In the genomic region with DNA sequence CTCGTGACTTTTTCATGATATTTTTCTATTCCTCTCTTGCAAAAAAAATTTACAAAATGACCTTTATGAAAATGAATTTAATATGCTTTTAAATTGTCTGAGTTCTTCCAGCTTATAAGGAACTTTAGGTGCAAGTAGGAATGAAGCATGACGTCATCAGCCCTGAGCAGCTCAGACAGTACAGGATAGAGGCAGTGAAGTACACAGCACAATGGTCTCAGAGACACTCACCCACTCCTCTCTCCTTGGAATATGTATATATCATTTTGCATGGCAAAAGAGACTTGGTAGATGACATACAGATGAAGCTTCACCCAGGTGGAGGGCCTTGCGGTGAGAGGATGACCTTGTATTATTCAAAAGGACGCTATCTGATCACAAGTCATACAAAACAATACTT, we compare ENCODE assay signal across 22 mouse cellular contexts.
"Had no signal": no experiment of that assay in that cellular context is flagged by ENCODE, and none has a peak within 500 bp of the region (broad histone marks: within the 10 kb centered on the region; RNA-seq: fewer than 3 reads in every experiment).

No protein-coding gene starts in this region.

- H3K9ac ChIP-seq: intestine, embryonic 15.5 days; limb, embryonic 13.5 days; liver, embryonic 12.5 days; liver, embryonic 15.5 days; lung, embryonic 15.5 days; neural tube, embryonic 12.5 days; neural tube, embryonic 15.5 days had no signal

- H3K9me3 ChIP-seq: intestine, embryonic 15.5 days; limb, embryonic 10.5 days; limb, embryonic 13.5 days; liver, embryonic 12.5 days; liver, embryonic 15.5 days; lung, embryonic 15.5 days; megakaryocyte, embryonic 14.5 days; neural tube, embryonic 12.5 days; neural tube, embryonic 15.5 days had no signal

- H3K27me3 ChIP-seq: intestine, embryonic 15.5 days; limb, embryonic 13.5 days; liver, embryonic 12.5 days; liver, embryonic 15.5 days; lung, embryonic 15.5 days; megakaryocyte, embryonic 14.5 days; neural tube, embryonic 12.5 days; neural tube, embryonic 15.5 days had no signal

- H3K4me2 ChIP-seq: intestine, embryonic 15.5 days; limb, embryonic 13.5 days; liver, embryonic 12.5 days; liver, embryonic 15.5 days; lung, embryonic 15.5 days; neural tube, embryonic 12.5 days; neural tube, embryonic 15.5 days had no signal

- ATAC-seq: intestine, embryonic 15.5 days; liver, embryonic 12.5 days had no signal

- H3K36me3 ChIP-seq: intestine, embryonic 15.5 days; limb, embryonic 10.5 days; limb, embryonic 13.5 days; liver, embryonic 12.5 days; liver, embryonic 15.5 days; lung, embryonic 15.5 days; neural tube, embryonic 12.5 days; neural tube, embryonic 15.5 days had no signal

- H3K27ac ChIP-seq: intestine, embryonic 15.5 days; limb, embryonic 10.5 days; limb, embryonic 13.5 days; liver, embryonic 12.5 days; liver, embryonic 15.5 days; lung, embryonic 15.5 days; neural tube, embryonic 12.5 days; neural tube, embryonic 15.5 days; stomach, postnatal 0 days had no signal

- H3K4me3 ChIP-seq: intestine, embryonic 15.5 days; limb, embryonic 10.5 days; limb, embryonic 13.5 days; liver, embryonic 12.5 days; liver, embryonic 15.5 days; lung, embryonic 15.5 days; megakaryocyte, embryonic 14.5 days; neural tube, embryonic 12.5 days; neural tube, embryonic 15.5 days had no signal

- H3K4me1 ChIP-seq: intestine, embryonic 15.5 days; limb, embryonic 10.5 days; limb, embryonic 13.5 days; liver, embryonic 12.5 days; liver, embryonic 15.5 days; lung, embryonic 15.5 days; neural tube, embryonic 12.5 days; neural tube, embryonic 15.5 days had no signal

- DNase-seq: kidney, adult 18-20 months; kidney, adult 9 months; kidney, postnatal 14 days; kidney, postnatal 4 days; liver; lung, adult 18-20 months; lung, postnatal 10 days; lung, postnatal 36 days; right cerebral cortex, adult 18-20 months; right cerebral cortex, postnatal 14 days; right cerebral cortex, postnatal 4 days; thymus, postnatal 25 days had no signal
